Mouse (Mus musculus): ENCODE results near the gene Epb41l2. TPM values are rescaled to one million over a fixed set of nuclear protein-coding genes. Genes with fewer than 3 reads are reported as not detected.

Epb41l2 gene
- polyA plus RNA-seq, 1 experiment from 2014 or later, result 17.2 TPM

DNA sequence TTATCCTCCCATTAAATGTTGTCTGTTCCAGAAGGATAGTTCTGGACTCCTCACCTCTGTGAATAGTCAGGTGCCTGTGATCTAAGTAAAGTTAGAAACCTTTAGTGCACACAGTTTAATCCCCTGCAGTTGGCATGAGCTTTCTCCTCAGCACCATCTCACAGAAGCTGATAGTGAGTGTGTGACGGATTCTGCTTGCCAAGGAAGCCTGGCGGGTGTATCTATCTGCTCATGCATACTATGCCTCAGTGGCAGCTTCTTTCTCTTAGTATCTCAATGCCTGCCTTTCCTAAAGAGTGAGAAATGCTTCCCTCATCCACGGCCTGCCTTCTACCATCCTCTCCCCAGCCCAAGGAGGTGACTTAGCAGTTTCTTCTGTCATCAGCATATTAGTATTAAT is 103.1 kb downstream of the Epb41l2 start:
- 76% methylated on average over 3 of the region's 3 CpGs for WGBS
- no peaks in the 10 kb centered on the region for H3K27me3 ChIP-seq (replicated peaks; ENCODE audit: control insufficient read depth, insufficient read depth, low read length)
- ATAC-seq, result no peak
- peak; percentile 20 for DNase-seq (ENCODE audit: low spot score)
- H3K4me1 ChIP-seq (ENCODE audit: control insufficient read depth, insufficient read depth, low read length), result no peaks in the 10 kb centered on the region
- H3K4me2 ChIP-seq (ENCODE audit: low read length), result no peak overlapping the region
- H3K27ac ChIP-seq (ENCODE audit: low read depth, low read length), result no peak overlapping the region
- H3K4me3 ChIP-seq (ENCODE audit: low read depth, low read length), result no peak overlapping the region
- no peaks in the 10 kb centered on the region for H3K9me3 ChIP-seq (replicated peaks; ENCODE audit: control insufficient read depth, low read length)
- no peak overlapping the region for H3K9ac ChIP-seq (ENCODE audit: low read length)
- H3K36me3 ChIP-seq (ENCODE audit: control insufficient read depth, insufficient read depth, low read length), result no peaks in the 10 kb centered on the region

DNA sequence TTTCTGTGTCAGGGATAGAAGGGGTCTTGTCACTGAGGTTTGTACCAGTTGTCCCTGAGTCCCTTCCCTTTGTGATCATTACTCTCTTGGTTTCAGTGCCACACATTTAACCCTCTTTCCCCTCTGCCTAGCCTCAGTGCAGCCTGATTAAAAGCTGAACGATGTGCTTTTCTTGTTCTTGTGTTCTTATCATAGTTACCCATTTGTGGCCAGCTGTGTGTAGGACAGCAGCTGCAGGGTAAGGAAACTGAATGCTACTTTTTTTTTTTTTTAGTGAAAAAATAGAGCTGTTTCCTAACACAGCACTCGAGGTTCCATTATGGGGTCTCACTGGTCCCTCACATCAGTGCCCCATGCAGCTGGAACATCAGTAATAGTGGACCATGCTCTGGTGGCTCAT is 106.9 kb downstream of the Epb41l2 start:
- no peaks in the 10 kb centered on the region for H3K9me3 ChIP-seq (replicated peaks; ENCODE audit: control insufficient read depth, low read length)
- ATAC-seq, result no peak
- H3K36me3 ChIP-seq (ENCODE audit: control insufficient read depth, insufficient read depth, low read length), result no peaks in the 10 kb centered on the region
- no peak overlapping the region for H3K4me3 ChIP-seq (ENCODE audit: low read depth, low read length)
- 68% methylated on average over 2 of the region's 2 CpGs for WGBS
- H3K4me2 ChIP-seq (ENCODE audit: low read length), result no peak overlapping the region
- DNase-seq (ENCODE audit: low spot score), result no peak
- no peak overlapping the region for H3K9ac ChIP-seq (ENCODE audit: low read length)
- H3K27me3 ChIP-seq (replicated peaks; ENCODE audit: control insufficient read depth, insufficient read depth, low read length), result no peaks in the 10 kb centered on the region
- no peak overlapping the region for H3K27ac ChIP-seq (ENCODE audit: low read depth, low read length)
- H3K4me1 ChIP-seq (ENCODE audit: control insufficient read depth, insufficient read depth, low read length), result no peaks in the 10 kb centered on the region

DNA sequence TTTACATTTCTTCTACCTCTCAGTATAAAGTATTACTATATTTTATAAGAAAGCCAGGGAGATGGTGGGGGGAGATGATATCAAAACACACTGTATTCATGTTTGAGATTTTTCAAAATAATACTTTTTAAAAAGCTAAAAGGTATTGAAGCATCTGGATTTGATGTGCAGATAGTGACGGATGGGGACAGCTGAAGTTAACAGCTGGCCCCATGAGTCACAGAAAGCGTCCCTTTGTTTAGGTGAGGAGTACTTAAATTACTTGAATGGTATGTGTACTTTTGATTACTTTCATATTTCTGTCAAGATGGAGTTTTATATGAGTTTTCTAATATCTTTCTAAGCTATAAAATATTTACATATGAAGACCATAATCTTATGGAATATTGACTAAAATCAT is 112.3 kb downstream of the Epb41l2 start:
- Histone ChIP-seq H3K4me3 (ENCODE audit: low read depth, low read length) (no peak overlapping the region), H3K27ac (ENCODE audit: low read depth, low read length) (no peak overlapping the region), H3K9ac (ENCODE audit: low read length) (no peak overlapping the region), H3K4me1 (ENCODE audit: control insufficient read depth, insufficient read depth, low read length) (no peaks in the 10 kb centered on the region), H3K27me3 (replicated peaks; ENCODE audit: control insufficient read depth, insufficient read depth, low read length) (no peaks in the 10 kb centered on the region), H3K9me3 (replicated peaks; ENCODE audit: control insufficient read depth, low read length) (no peaks in the 10 kb centered on the region), H3K4me2 (ENCODE audit: low read length) (no peak overlapping the region), H3K36me3 (ENCODE audit: control insufficient read depth, insufficient read depth, low read length) (no peaks in the 10 kb centered on the region)
- ATAC-seq (no peak), DNase-seq (ENCODE audit: low spot score) (no peak)
- 90% methylated on average over 2 of the region's 2 CpGs for WGBS

DNA sequence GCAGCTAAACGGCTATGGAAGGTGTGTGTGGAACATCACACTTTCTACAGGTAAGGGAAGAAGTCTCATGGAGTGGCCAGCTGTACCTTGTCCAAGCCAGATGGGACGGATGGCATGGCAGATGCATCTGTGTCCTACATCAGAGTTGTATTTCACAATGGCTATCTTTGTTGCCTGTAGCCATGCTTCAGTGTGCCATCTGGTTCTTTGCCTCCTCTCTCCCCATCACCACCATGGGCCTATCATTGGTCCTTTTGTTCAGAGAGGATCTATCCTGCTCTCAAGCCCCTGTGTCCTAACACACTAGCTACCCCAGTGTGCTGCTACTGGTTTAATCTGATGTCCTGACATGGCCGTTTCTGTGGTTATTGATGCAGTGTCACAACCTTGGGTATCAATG is 120.1 kb downstream of the Epb41l2 start:
- Histone ChIP-seq H3K9ac (ENCODE audit: low read length) (no peak overlapping the region), H3K27ac (ENCODE audit: low read depth, low read length) (no peak overlapping the region), H3K4me3 (ENCODE audit: low read depth, low read length) (no peak overlapping the region), H3K36me3 (ENCODE audit: control insufficient read depth, insufficient read depth, low read length) (no peaks in the 10 kb centered on the region), H3K9me3 (replicated peaks; ENCODE audit: control insufficient read depth, low read length) (no peaks in the 10 kb centered on the region), H3K4me2 (ENCODE audit: low read length) (no peak overlapping the region), H3K27me3 (replicated peaks; ENCODE audit: control insufficient read depth, insufficient read depth, low read length) (no peaks in the 10 kb centered on the region), H3K4me1 (ENCODE audit: control insufficient read depth, insufficient read depth, low read length) (no peaks in the 10 kb centered on the region)
- WGBS, result 96% methylated on average over 3 of the region's 3 CpGs
- ATAC-seq, result no peak
- no peak for DNase-seq (ENCODE audit: low spot score)

DNA sequence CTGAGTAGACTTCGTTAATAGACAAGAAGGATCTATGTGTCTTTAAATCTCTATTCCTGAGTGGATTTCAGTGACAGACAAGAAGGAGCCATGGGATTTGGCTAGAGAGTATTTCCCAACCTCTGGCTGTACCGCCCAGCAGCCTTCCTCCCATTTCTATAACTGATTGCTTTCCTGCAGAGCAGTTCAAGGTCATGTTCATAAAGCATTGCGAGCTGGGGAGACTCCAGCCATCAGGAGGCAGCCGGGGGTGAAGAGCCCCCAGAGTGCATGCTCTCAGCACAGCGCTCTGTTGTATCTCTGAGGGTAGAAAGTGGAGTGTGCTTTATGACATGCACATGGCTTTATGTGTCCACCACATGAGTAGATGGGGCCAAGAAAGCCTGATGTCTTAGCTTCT is 123.2 kb downstream of the Epb41l2 start:
- H3K27me3 ChIP-seq (replicated peaks; ENCODE audit: control insufficient read depth, insufficient read depth, low read length), result no peaks in the 10 kb centered on the region
- no peak overlapping the region for H3K27ac ChIP-seq (ENCODE audit: low read depth, low read length)
- no peak overlapping the region for H3K4me3 ChIP-seq (ENCODE audit: low read depth, low read length)
- ATAC-seq (no peak), DNase-seq (ENCODE audit: low spot score) (no peak)
- WGBS, result 79% methylated on average over 5 of the region's 5 CpGs
- H3K4me1 ChIP-seq (ENCODE audit: control insufficient read depth, insufficient read depth, low read length), result no peaks in the 10 kb centered on the region
- no peak overlapping the region for H3K4me2 ChIP-seq (ENCODE audit: low read length)
- H3K9ac ChIP-seq (ENCODE audit: low read length), result no peak overlapping the region
- H3K36me3 ChIP-seq (ENCODE audit: control insufficient read depth, insufficient read depth, low read length), result no peaks in the 10 kb centered on the region
- no peaks in the 10 kb centered on the region for H3K9me3 ChIP-seq (replicated peaks; ENCODE audit: control insufficient read depth, low read length)

DNA sequence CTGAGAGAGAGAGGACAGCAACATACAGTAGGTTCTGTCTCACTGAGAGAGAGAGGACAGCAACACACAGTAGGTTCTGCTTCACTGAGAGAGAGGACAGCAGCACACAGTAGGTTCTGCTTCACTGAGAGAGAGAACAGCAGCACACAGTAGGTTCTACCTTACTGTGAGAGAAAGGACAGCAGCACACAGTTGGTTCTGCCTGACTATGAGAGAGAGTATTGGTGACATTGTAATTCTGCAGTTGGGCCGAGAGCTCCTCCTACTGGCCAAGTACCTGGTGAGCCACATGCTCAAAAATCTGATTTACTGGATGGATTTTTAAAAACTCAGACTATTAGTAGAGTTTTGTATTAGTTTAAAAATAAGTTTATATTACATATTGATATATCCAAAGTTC is 128.9 kb downstream of the Epb41l2 start:
- Histone ChIP-seq H3K4me1 (ENCODE audit: control insufficient read depth, insufficient read depth, low read length) (no peaks in the 10 kb centered on the region), H3K4me3 (ENCODE audit: low read depth, low read length) (no peak overlapping the region), H3K9me3 (replicated peaks; ENCODE audit: control insufficient read depth, low read length) (no peaks in the 10 kb centered on the region), H3K36me3 (ENCODE audit: control insufficient read depth, insufficient read depth, low read length) (no peaks in the 10 kb centered on the region), H3K27me3 (replicated peaks; ENCODE audit: control insufficient read depth, insufficient read depth, low read length) (no peaks in the 10 kb centered on the region), H3K9ac (ENCODE audit: low read length) (no peak overlapping the region), H3K4me2 (ENCODE audit: low read length) (no peak overlapping the region), H3K27ac (ENCODE audit: low read depth, low read length) (no peak overlapping the region)
- DNase-seq (ENCODE audit: low spot score) (peak; percentile 75), ATAC-seq (peak; percentile 66; the same call in 1 of the 2 replicates)
- WGBS, result 23% methylated on average over 1 of the region's 1 CpGs

DNA sequence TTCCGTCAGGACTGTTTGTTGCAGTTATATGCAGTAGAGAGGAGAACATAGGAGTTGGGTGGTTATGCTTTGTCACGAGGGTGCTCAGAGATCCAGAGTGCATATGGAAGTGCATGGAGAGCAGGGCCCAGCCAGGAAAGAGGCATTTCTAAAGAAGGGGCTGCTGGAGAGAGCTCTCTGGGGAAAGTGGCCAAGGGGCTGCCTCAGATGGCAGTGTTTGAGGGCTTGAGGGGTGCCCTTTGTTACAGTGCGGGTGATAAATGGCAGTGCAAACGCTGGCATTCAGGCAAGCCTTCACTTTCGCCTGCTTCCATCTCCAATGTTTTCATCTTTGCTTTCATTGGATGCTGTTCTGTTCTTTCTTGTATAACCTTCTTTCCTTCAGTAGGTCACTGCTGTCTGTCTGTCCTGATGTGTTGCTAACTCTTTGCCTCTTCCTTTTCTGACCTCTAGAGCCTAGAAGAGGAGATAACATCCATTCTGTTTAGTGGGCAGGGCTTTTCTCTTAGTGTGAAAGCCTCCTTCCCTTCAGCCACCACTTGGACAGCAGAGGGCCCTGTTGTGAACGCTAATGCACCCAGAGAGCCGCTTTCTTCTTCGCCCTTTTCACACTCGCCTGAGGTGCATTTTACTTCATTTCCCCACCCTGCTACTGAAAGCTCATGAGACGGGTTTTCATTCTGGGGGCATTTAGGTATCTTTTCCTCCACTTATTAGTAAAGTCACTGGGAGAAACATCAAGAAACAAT is 139.9 kb downstream of the Epb41l2 start:
- H3K27ac ChIP-seq (ENCODE audit: low read depth, low read length), result no peak overlapping the region
- no peak overlapping the region for H3K4me3 ChIP-seq (ENCODE audit: low read depth, low read length)
- no peak overlapping the region for H3K9ac ChIP-seq (ENCODE audit: low read length)
- no peaks in the 10 kb centered on the region for H3K4me1 ChIP-seq (ENCODE audit: control insufficient read depth, insufficient read depth, low read length)
- H3K9me3 ChIP-seq (replicated peaks; ENCODE audit: control insufficient read depth, low read length), result no peaks in the 10 kb centered on the region
- ATAC-seq (no peak), DNase-seq (ENCODE audit: low spot score) (no peak)
- no peak overlapping the region for H3K4me2 ChIP-seq (ENCODE audit: low read length)
- no peaks in the 10 kb centered on the region for H3K27me3 ChIP-seq (replicated peaks; ENCODE audit: control insufficient read depth, insufficient read depth, low read length)
- H3K36me3 ChIP-seq (ENCODE audit: control insufficient read depth, insufficient read depth, low read length), result no peaks in the 10 kb centered on the region
- 54% methylated on average over 10 of the region's 10 CpGs for WGBS

DNA sequence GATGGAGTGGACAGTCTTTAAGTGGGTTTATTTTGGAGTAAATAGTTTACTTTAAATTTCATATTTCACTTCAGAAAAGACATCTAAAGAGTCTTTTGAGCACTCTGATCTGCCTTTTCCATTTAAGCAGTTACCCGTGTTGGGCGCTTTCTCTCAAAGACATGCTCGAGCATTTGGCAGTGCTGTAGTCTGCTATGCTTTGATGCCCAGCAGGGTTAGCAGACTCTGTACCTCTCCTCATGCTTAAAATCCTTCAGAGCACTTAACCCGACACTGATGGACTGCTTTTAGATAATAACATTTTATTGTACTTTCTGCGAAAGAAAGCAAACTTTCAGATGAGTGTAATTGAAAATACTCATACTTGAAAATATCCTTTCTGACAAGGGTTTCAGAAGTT is 143.7 kb downstream of the Epb41l2 start:
- DNase-seq (ENCODE audit: low spot score) (no peak), ATAC-seq (no peak)
- Histone ChIP-seq H3K27ac (ENCODE audit: low read depth, low read length) (no peak overlapping the region), H3K27me3 (replicated peaks; ENCODE audit: control insufficient read depth, insufficient read depth, low read length) (no peaks in the 10 kb centered on the region), H3K9ac (ENCODE audit: low read length) (no peak overlapping the region), H3K9me3 (replicated peaks; ENCODE audit: control insufficient read depth, low read length) (no peaks in the 10 kb centered on the region), H3K4me2 (ENCODE audit: low read length) (no peak overlapping the region), H3K4me1 (ENCODE audit: control insufficient read depth, insufficient read depth, low read length) (no peaks in the 10 kb centered on the region), H3K36me3 (ENCODE audit: control insufficient read depth, insufficient read depth, low read length) (no peaks in the 10 kb centered on the region), H3K4me3 (ENCODE audit: low read depth, low read length) (no peak overlapping the region)
- 84% methylated on average over 5 of the region's 5 CpGs for WGBS

DNA sequence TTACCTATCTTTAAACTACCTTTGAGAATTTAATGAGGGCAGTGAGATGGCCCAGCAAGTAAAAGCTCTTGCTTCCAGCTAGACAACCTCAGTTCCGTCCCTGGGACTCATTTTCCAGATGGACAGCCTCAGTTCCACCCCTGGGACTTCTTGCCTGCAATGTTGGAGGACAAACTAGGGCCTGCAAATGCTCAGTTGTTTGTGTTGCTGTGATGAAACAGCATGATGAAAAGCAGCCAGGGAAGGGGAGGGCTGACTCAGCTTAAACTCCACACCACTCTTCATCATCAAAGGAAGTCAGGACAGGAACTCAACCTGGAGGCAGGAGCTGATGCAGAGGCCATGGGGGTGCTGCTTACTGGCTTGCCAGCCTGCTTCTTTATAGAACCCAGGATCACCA is 154.2 kb downstream of the Epb41l2 start:
- ATAC-seq, result no peak
- no peak overlapping the region for H3K4me3 ChIP-seq (ENCODE audit: low read depth, low read length)
- 82% methylated on average over 1 of the region's 1 CpGs for WGBS
- H3K9me3 ChIP-seq (replicated peaks; ENCODE audit: control insufficient read depth, low read length), result no peaks in the 10 kb centered on the region
- DNase-seq (ENCODE audit: low spot score), result no peak
- no peak overlapping the region for H3K4me2 ChIP-seq (ENCODE audit: low read length)
- no peaks in the 10 kb centered on the region for H3K36me3 ChIP-seq (ENCODE audit: control insufficient read depth, insufficient read depth, low read length)
- no peak overlapping the region for H3K27ac ChIP-seq (ENCODE audit: low read depth, low read length)
- no peak overlapping the region for H3K9ac ChIP-seq (ENCODE audit: low read length)
- no peaks in the 10 kb centered on the region for H3K4me1 ChIP-seq (ENCODE audit: control insufficient read depth, insufficient read depth, low read length)
- H3K27me3 ChIP-seq (replicated peaks; ENCODE audit: control insufficient read depth, insufficient read depth, low read length), result no peaks in the 10 kb centered on the region

All from forebrain, embryonic 14.5 days (tissue).